Mouse (Mus musculus): ENCODE results near the gene Lce1c. TPM values are rescaled to one million over a fixed set of nuclear protein-coding genes. Genes with fewer than 3 reads are reported as not detected.
"Not testable (repeated sequence)": the region's sequence is repeated elsewhere in the genome, so short reads cannot be mapped to it uniquely, and the experiment has no call there.

Lce1c gene
- not detected for total RNA-seq (2022)

DNA sequence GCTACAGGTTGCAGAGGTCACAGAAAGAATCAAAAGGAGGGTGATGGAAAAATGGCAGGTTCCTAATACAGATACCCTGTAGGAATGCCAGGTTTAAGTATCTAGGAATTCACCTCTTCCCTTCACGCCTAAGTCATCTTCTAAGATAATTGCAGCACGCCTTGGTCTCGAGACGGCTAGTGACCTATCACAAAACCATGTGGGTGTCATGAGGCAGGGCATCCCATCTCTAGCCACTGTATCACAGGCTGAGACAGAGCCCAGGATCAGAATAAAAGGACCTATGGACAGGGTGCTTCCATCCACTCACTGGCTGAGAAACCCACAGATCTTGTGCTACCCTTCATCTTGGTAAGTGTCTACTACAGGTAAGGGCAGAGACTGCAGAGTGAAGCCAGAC lies at the start of gene Lce1c:
TSS of gene Lce1c (plus strand) at position 301 of the 400 bp plus-strand sequence.
- DNase-seq (ENCODE audit: low spot score): no peak

DNA sequence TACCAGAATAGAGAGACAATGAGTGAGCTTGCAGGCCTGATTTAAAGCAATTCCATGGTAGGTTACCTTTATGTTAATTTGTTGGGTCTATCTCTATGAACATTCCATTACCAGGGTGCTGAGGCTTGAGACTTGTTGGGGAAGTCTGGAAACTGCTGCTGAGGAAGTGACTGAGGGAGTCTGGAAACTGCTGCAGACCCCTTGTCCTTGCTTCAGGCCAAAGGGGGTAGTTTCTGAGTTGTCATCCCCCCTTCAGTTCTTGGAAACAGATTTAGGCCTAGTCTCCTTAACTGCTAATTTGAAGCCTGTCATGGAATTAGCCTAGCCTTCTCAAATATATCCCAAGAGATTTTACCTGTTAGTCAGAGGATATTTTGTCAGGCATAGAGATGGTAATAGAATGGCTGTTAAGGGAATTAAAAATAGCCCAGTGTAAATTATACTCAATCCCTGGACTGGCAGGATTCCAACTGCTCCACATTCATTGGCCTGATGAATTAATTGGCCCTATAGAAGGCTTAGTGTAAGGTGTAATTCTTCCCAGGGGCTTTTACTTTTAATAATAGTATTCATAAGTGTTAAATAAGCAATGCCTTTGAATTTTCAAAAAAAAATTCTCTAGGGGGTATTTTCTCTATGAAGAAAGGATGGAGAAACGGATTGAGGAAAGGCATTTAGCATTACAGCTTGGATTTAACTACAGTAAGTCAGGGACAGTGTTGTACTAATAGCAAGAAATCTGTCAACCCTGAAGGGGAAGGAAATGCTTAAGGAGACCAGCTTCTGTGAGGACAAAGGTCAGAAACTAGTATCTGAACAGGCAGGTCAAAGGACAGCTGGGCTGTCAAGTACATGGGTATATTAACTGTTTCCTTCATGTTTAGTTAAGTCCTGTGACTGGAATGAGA lies 41.0 kb upstream of the Lce1c start:
- no peak for DNase-seq (ENCODE audit: low spot score)

DNA sequence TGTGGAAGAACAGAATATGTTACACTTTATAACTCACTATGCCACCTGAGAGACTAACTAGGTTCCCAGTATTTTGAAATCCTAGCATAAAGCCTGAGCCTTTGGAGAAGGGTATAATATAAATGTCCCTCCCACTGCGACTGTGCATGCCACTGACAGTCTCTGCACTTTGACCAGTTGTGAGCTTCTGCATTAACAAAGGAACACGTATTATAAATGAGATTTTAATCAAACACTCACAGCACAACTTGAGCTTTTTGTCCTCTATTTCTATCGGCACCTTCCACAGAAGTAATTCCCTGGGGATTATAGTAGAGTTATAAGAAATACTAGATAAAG lies 40.4 kb upstream of the Lce1c start:
- no peak for DNase-seq (ENCODE audit: low spot score)

DNA sequence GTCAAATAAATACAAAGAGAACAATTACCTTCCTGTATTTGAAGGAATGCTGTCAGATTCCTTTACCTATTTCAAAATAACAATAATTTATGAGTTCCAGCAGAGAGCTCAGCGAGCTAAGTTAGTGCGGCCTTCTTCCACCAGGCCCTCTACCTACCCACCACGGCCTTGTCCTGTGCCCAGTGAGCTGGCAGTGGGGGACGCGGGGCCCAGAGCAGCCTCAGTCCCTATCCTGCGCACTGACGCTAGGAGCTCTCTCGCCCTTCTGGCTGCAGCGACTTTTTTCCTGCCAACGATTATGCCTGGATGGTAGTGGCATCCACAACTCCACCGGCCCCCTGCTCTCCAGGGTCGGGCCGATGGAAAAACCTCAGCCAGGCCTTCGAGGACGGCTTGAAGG lies 39.2 kb upstream of the Lce1c start:
- DNase-seq (ENCODE audit: low spot score): no peak

DNA sequence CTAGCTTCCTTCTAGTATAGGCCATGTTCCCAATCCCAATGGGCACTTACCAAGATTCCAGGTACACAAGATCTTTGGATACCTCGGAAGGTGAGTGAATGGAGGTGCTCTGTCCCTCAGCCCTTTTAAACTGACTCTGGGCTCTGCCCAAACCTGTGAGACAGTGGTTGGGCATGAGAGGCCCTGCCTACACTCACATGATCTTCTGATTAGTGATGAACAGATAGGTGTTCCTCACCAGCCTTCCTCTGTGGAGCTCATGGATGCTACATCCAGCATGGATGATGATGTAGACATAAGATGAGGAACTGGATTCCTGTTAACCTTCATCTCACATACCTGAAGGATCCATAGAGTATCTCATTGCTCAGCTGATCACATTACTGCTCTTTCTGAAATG lies 30.8 kb upstream of the Lce1c start, which contains the start of gene Lce1a1:
TSS of gene Lce1a1 (minus strand) at position 101 of the 400 bp plus-strand sequence.
- no peak for DNase-seq (ENCODE audit: low spot score)

DNA sequence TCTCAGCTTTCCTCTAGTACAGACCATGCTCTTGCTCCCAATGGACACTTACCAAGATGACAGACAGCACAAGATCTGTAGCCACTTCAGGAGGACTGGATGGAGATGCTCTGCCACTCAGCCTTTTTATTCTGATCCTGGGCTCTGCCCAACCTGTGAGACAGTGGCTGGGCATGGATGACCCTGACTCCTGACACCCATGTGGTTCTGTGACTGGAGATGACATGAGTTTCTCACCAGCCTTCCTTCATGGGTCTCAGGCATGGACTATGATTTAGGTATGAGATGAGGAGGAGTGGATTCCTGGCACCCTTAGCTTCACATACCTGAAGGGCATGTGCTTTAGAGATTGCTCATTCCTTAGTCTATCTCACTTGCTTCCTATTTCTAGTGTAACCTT lies 22.2 kb upstream of the Lce1c start, which contains the start of gene Lce1b:
TSS of gene Lce1b (minus strand) at position 101 of the 400 bp plus-strand sequence.
- DNase-seq (ENCODE audit: low spot score): no peak

DNA sequence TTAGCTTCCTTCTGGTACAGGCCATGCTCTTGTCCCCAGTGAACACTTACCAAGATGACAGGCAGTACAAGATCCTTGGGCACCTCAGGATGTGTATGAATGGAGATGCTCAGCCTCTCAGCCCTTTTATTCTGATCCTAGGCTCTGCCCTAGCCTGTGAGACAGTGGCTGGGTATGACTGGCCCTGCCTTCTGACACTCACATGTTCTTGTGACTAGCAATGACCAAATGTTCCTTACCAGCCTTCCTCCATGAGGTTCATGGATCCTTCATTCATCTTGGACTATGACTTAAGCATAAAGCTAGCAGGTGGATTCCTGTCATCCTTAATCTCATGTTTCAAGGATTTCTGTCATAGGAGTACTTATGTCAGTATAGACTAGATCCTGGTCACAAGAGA lies 8.8 kb upstream of the Lce1c start, which contains the start of gene Lce1a2:
TSS of gene Lce1a2 (minus strand) at position 101 of the 400 bp plus-strand sequence.
- DNase-seq (ENCODE audit: low spot score): no peak

DNA sequence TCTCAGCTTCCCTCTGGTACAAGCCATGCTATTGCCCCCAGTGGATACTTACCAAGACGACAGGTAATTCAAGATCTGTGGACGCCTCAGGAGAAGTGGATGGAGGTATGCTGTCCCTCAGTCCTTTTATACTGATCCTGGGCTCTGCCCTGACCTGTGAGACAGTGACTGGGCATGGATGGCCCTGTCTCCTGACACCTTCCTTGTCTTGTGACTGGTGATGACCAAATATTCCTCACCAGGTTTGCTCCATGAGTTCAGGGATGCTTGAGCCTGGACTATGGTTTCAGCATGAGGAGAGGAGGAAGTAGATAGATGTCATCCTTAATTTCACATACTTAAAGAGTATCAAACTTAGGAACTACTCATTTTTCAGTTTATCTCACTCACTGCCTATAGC lies 8.1 kb downstream of the Lce1c start, which contains the start of gene Lce1d:
TSS of gene Lce1d (minus strand) at position 101 of the 400 bp plus-strand sequence.
- DNase-seq (ENCODE audit: low spot score): no peak

DNA sequence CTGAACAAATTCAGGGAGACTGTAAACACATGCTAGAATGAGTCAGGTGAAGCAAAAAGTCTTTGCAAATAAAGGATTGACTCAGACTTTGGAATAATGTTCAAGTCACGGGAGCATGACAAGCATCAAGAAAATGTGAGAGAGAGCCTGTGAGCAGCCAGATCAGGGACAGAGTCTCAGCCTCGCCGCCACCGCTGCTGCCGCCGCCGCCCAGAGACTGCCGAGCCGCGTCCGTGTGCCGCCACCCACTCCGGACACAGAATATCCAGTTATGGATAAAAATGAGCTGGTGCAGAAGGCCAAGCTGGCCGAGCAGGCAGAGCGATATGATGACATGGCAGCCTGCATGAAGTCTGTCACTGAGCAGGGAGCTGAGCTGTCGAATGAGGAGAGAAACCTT lies 10.1 kb downstream of the Lce1c start:
- not testable (repeated sequence) for DNase-seq (ENCODE audit: low spot score)

DNA sequence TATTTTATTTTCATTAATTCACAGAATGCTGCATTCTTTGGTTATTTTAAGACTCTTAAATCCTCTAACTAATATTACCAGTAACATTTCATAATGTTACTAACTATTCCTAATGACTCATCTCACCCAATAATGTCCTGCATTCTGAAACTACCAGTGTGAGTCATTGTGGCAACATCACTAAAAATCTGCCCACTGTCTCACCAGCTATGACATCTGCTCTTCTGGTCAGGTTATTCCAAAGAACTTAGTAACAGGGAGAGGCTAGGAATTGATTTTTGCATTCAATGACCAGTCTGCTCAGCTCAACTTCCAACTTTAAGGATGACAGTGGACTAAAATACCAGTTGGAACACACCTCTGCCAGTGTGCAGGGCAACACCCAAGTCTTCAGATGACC lies 12.6 kb downstream of the Lce1c start:
- no peak for DNase-seq (ENCODE audit: low spot score)

DNA sequence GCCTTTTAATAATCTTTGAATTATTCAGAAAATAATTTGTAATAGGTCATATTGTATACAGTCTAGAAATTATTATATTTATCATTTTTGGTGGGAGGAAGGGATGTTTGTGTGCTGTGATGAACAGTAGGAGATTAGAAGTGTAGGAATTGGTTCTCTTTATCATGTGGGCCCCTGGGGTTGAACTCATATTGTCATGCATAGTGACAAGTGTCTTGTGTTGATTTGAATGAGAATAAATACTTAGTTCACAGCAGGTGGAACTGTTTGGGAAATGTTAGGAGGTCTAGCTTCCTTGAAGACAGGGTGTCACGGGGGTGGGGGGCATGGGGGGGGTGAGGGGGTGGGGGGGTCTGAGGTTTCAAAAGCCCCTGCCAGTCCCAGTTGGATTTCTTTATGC lies 15.6 kb downstream of the Lce1c start:
- no peak for DNase-seq (ENCODE audit: low spot score)

DNA sequence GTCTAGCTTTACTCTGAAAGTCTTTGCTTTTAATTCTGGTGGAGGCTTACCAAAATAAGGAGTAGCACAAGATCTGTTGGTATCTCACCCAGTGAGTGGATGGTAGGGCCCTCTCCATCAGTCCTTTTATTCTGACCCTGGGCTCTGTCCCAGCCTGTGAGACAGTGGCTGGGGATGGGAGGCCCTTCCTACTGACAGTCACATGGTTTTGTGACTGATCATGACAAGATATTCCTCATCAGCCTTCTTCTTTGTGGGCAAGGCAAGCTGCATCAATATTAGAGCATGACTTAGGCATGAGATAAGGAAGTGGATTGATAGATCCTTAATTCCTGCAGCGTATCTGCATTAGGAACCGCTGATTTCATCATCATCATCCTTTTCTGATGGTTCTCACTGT lies 29.9 kb downstream of the Lce1c start, which contains the start of gene Lce1e:
TSS of gene Lce1e (minus strand) at position 101 of the 400 bp plus-strand sequence.
- no peak for DNase-seq (ENCODE audit: low spot score)

DNA sequence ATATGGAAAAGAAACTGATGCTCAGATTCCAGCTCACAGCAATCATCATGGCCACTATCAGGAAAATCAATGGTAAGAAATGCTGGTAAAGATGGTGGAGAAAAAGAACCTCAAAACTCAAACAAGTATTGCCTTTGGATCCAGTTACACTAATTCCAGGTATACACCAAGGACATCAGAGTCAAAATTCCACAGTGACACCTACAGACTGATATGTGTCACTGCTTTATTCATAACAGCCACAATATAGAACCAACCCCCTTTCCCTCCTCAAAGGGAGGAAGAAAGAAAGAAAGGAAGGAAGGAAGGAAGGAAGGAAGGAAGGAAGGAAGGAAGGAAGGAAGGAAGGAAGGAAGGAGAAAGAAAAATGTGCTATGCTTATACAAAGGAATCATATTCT lies 36.1 kb downstream of the Lce1c start:
- no peak for DNase-seq (ENCODE audit: low spot score)

DNA sequence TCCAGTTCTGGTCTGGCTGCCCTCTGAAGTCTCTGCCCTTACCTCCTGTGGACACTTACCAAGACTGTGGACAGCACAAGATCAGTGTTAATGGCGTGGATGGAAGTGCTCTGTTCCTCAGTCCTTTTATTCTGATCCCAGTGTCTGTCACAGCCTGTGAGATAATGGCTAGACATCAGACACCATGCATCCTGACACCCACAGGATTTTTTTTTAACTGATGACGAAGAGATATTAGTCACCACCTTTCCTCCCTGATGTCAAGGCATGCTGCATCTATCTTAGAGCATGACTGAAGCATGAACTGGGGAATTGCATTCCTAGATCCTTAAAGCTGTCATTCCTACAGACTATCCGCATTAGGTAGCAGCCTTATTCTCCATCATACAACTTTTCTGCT lies 41.2 kb downstream of the Lce1c start, which contains the start of gene Lce1f:
TSS of gene Lce1f (minus strand) at position 101 of the 400 bp plus-strand sequence.
- DNase-seq (ENCODE audit: low spot score): no peak

DNA sequence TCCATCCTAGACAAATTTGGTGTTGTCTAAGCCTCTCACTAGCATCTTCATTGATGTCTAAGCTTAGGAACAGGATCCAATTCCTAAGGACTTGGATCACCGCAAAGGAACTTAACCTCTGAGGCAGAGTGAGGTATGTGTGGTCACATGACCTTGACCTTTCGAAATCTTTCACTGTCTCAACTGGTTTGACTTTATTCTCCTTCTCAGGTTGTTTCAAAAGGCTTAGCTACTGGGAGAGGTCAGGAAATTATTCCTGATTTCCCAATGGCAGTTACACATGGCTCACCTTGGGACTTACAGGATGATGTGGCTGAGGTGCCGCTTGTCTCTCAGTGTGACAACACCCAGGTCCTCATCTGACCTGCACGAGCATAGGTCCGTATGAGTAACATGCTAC lies 43.6 kb downstream of the Lce1c start:
- no peak for DNase-seq (ENCODE audit: low spot score)

Other genes starting within 250 kb of the Lce1c start
- 1 to 10 TPM in 3 of 4 experiments, not detected in 1; 1.4 to 3.1 (median 2.9) TPM for gene Gm9774, start 249.8 kb upstream of the Lce1c start, total RNA-seq (2022)
- gene Sprr2k, start 246.7 kb upstream of the Lce1c start, total RNA-seq (2022): not detected
- not detected for gene Sprr1b, start 240.5 kb upstream of the Lce1c start, total RNA-seq (2022)
- not detected for gene Sprr3, start 220.5 kb upstream of the Lce1c start, total RNA-seq (2022)
- under 1 TPM in 3 of 4 experiments, not detected in 1; 0.35 to 0.69 (median 0.41) TPM for gene Sprr1a, start 193.4 kb upstream of the Lce1c start, total RNA-seq (2022)
- not detected for gene Sprr4, start 178.8 kb upstream of the Lce1c start, total RNA-seq (2022)
- not detected for gene 2310046K23Rik, start 144.7 kb upstream of the Lce1c start, total RNA-seq (2022)
- gene Ivl, start 105.5 kb upstream of the Lce1c start, total RNA-seq (2022): not detected
- not detected for gene Smcp, start 90.2 kb upstream of the Lce1c start, total RNA-seq (2022)
- not detected for gene 2210017I01Rik, start 71.8 kb upstream of the Lce1c start, total RNA-seq (2022)
- gene Lce6a, start 57.6 kb upstream of the Lce1c start, total RNA-seq (2022): not detected
- gene Lce1a1, start 30.9 kb upstream of the Lce1c start, total RNA-seq (2022): not detected
- not detected for gene Lce1b, start 22.3 kb upstream of the Lce1c start, total RNA-seq (2022)
- gene Lce1a2, start 8.9 kb upstream of the Lce1c start, total RNA-seq (2022): not detected
- not detected for gene Lce1d, start 8.0 kb downstream of the Lce1c start, total RNA-seq (2022)
- gene Lce1e, start 29.8 kb downstream of the Lce1c start, total RNA-seq (2022): not detected
- gene Lce1f, start 41.1 kb downstream of the Lce1c start, total RNA-seq (2022): not detected
- gene Gm38119, start 59.8 kb downstream of the Lce1c start, total RNA-seq (2022): not detected
- not detected for gene Lce1g, start 73.1 kb downstream of the Lce1c start, total RNA-seq (2022)
- gene Lce1h, start 85.8 kb downstream of the Lce1c start, total RNA-seq (2022): not detected
- not detected for gene Lce1i, start 99.7 kb downstream of the Lce1c start, total RNA-seq (2022)
- not detected for gene Lce1j, start 111.3 kb downstream of the Lce1c start, total RNA-seq (2022)
- gene Lce1k, start 128.6 kb downstream of the Lce1c start, total RNA-seq (2022): not detected
- gene Kprp, start 148.0 kb downstream of the Lce1c start, total RNA-seq (2022): not detected
- gene Lce1l, start 172.0 kb downstream of the Lce1c start, total RNA-seq (2022): not detected
- not detected for gene 2310050C09Rik, start 191.0 kb downstream of the Lce1c start, total RNA-seq (2022)
- not detected for gene Lce3a, start 247.0 kb downstream of the Lce1c start, total RNA-seq (2022)